Mouse (Mus musculus) small intestine, adult 2 months (tissue): Measurements from ENCODE around the gene Erlec1.

Source experiments
- CTCF ChIP-seq: fragments of 200-500 bp; IDR thresholded peaks from 2 replicates; pipeline ENCODE4 v1.5.1; 2012; ENCODE audit warnings: low read depth, mild to moderate bottlenecking, control low read depth, inconsistent platforms, low read length, moderate library complexity, mixed read lengths; ENCODE audit not compliant: insufficient replicate concordance, insufficient read length; ENCODE audit errors: extremely low read depth
- POLR2A ChIP-seq: fragments of 200-500 bp; IDR thresholded peaks from 2 replicates; pipeline ENCODE4 v1.6.1; 2012; ENCODE audit warnings: low read depth, mild to moderate bottlenecking, control low read depth, inconsistent platforms, low read length, moderate library complexity

- no peak for TF ChIP-seq CTCF
- no peak for TF ChIP-seq POLR2A
Measured at GRCm38 (mm10) chr11:30896201-30896600, 57.9 kb downstream of the Erlec1 start.
